Mouse (Mus musculus): ENCODE data around the gene Pcsk2. TPM values are rescaled to one million over a fixed set of nuclear protein-coding genes. Genes with fewer than 3 reads are reported as not detected.

Pcsk2 gene
- polyA plus RNA-seq (2014; fragmentation: Nextera tagmentation; extraction: Ambion mirVana), result 7.6 and 9.0 TPM in 2 replicates

DNA sequence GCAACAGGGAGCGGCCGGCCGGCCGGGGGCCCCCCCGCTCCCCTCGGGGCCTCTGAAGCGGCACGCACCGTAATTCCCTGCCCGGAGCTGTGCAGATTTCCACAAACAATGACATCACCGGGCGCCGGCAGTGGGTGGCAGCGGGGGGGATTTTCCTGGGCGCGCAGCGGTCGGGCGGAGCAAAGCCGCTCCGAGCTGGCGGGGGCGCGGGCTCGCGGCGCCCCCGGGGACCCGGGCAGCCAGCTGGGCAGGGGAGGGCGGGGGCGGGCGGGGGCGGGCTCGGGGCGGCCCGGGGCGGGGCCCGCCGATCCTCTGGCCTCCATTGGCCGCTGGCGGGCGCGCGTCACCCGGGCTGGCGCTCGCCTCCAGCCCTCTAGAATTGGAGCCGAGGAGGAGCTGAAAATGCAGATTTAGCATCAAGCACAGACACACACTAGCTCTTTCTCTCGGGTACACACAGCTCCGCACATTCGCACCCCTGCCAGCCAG lies at the start of gene Pcsk2:
Gene Pcsk2 (plus strand): TSS at position 399 of the 489 bp plus-strand sequence.
- Histone ChIP-seq H3K9ac (ENCODE audit: low read length) (peak within 1 kb of the TSS; percentile 72), H3K36me3 (ENCODE audit: control insufficient read depth, insufficient read depth, low read length) (no peaks in the 10 kb centered on the region)

GRCm38 (mm10) chr2:143500845-143501244 lies 45.1 kb upstream of the Pcsk2 start:
- Histone ChIP-seq H3K9me3 (ENCODE audit: control insufficient read depth, low read length) (no peaks in the 10 kb centered on the region), H3K27me3 (ENCODE audit: control insufficient read depth, insufficient read depth, low read length) (no peaks in the 10 kb centered on the region), H3K9ac (ENCODE audit: low read length) (no peak overlapping the region), H3K36me3 (ENCODE audit: control insufficient read depth, insufficient read depth, low read length) (no peaks in the 10 kb centered on the region), H3K27ac (ENCODE audit: low read depth, low read length) (no peak overlapping the region), H3K4me2 (no peak overlapping the region), H3K4me1 (ENCODE audit: control insufficient read depth, insufficient read depth, low read length) (peaks cover 7% of the 10 kb centered on the region; the same call in 1 of the 2 replicates), H3K4me3 (ENCODE audit: low read depth, low read length) (no peak overlapping the region)
- DNase-seq (ENCODE audit: low spot score, missing footprints) (no peak), ATAC-seq (ENCODE audit: low FRiP score) (no peak)
- 94% methylated on average over 9 of the region's 9 CpGs for WGBS

More for the DNA sequence above, at the start of gene Pcsk2:
- Histone ChIP-seq H3K4me3 (ENCODE audit: low read depth, low read length) (peak within 1 kb of the TSS; percentile 47), H3K27ac (ENCODE audit: low read depth, low read length) (peak within 1 kb of the TSS; percentile 82), H3K9me3 (ENCODE audit: control insufficient read depth, low read length) (no peaks in the 10 kb centered on the region), H3K4me1 (ENCODE audit: control insufficient read depth, insufficient read depth, low read length) (peaks cover 3% of the 10 kb centered on the region; the same call in 1 of the 2 replicates), H3K4me2 (peak within 1 kb of the TSS; percentile 77), H3K27me3 (ENCODE audit: control insufficient read depth, insufficient read depth, low read length) (peaks cover 21% of the 10 kb centered on the region)
- DNase-seq (ENCODE audit: low spot score, missing footprints), result peak; percentile 95
- ATAC-seq (ENCODE audit: low FRiP score), result peak; percentile 96
- 1% methylated on average over 21 of the region's 51 CpGs for WGBS

DNA sequence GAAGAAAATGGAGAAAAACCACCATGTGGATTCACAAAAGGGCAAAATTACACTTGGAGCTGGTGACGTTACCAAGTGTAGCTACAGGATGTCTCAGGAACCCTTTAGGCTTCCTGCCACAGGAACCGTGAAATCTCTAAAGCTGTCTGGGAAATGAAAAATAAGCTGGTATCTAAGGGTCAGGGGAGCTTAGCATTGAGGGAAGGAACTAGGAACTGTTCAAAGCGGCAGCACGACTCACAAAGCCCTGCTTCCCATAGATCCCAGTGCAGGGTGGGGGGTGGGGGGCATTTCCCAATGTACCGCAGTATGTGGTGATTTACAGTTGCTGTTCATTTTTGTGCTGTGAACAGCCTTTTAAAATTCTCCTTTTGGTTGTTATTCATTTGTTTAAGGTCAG lies 44.2 kb upstream of the Pcsk2 start:
- Histone ChIP-seq H3K4me2 (no peak overlapping the region), H3K27ac (ENCODE audit: low read depth, low read length) (no peak overlapping the region), H3K36me3 (ENCODE audit: control insufficient read depth, insufficient read depth, low read length) (no peaks in the 10 kb centered on the region), H3K9me3 (ENCODE audit: control insufficient read depth, low read length) (no peaks in the 10 kb centered on the region), H3K4me1 (ENCODE audit: control insufficient read depth, insufficient read depth, low read length) (peaks cover 7% of the 10 kb centered on the region; the same call in 1 of the 2 replicates), H3K27me3 (ENCODE audit: control insufficient read depth, insufficient read depth, low read length) (no peaks in the 10 kb centered on the region), H3K4me3 (ENCODE audit: low read depth, low read length) (no peak overlapping the region), H3K9ac (ENCODE audit: low read length) (no peak overlapping the region)
- no peak for DNase-seq (ENCODE audit: low spot score, missing footprints)
- WGBS, result 45% methylated on average over 5 of the region's 5 CpGs
- peak; percentile 69; the same call in 1 of the 2 replicates for ATAC-seq (ENCODE audit: low FRiP score)

- Histone ChIP-seq H3K4me1 (ENCODE audit: control insufficient read depth, insufficient read depth, low read length) (peaks cover 7% of the 10 kb centered on the region; the same call in 1 of the 2 replicates), H3K9ac (ENCODE audit: low read length) (no peak overlapping the region), H3K4me3 (ENCODE audit: low read depth, low read length) (no peak overlapping the region), H3K27me3 (ENCODE audit: control insufficient read depth, insufficient read depth, low read length) (no peaks in the 10 kb centered on the region), H3K27ac (ENCODE audit: low read depth, low read length) (no peak overlapping the region), H3K9me3 (ENCODE audit: control insufficient read depth, low read length) (no peaks in the 10 kb centered on the region), H3K36me3 (ENCODE audit: control insufficient read depth, insufficient read depth, low read length) (no peaks in the 10 kb centered on the region), H3K4me2 (no peak overlapping the region)
- ATAC-seq (ENCODE audit: low FRiP score) (peak; percentile 63), DNase-seq (ENCODE audit: low spot score, missing footprints) (no peak)
- 47% methylated on average over 3 of the region's 3 CpGs for WGBS
Observed at GRCm38 (mm10) chr2:143502203-143502602, 43.8 kb upstream of the Pcsk2 start.

DNA sequence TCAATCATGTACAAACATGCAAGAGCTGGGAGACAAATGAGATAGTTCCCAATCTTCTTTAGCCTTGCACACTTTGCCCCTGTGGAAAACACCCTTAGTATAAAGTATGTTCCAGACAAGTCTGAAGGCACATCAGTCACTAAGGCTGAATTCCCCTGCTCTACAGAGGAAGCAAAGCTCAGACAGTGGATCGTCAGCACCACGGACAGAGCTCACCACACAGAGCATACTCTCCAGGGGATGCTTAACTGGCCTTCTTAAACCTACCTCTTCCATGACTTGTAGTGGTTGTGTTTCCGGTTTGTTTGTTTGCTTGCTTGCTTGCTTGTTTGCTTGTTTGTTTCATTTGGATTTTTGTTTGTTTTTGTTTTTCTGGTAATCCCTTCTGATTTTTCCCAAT lies 9.5 kb upstream of the Pcsk2 start:
- no peaks in the 10 kb centered on the region for H3K4me1 ChIP-seq (ENCODE audit: control insufficient read depth, insufficient read depth, low read length)
- peak; percentile 86 for DNase-seq (ENCODE audit: low spot score, missing footprints)
- no peaks in the 10 kb centered on the region for H3K27me3 ChIP-seq (ENCODE audit: control insufficient read depth, insufficient read depth, low read length)
- no peak overlapping the region for H3K4me2 ChIP-seq
- 16% methylated on average over 3 of the region's 3 CpGs for WGBS
- H3K4me3 ChIP-seq (ENCODE audit: low read depth, low read length), result no peak overlapping the region
- no peaks in the 10 kb centered on the region for H3K36me3 ChIP-seq (ENCODE audit: control insufficient read depth, insufficient read depth, low read length)
- no peak overlapping the region for H3K9ac ChIP-seq (ENCODE audit: low read length)
- no peaks in the 10 kb centered on the region for H3K9me3 ChIP-seq (ENCODE audit: control insufficient read depth, low read length)
- no peak overlapping the region for H3K27ac ChIP-seq (ENCODE audit: low read depth, low read length)
- no peak for ATAC-seq (ENCODE audit: low FRiP score)

DNA sequence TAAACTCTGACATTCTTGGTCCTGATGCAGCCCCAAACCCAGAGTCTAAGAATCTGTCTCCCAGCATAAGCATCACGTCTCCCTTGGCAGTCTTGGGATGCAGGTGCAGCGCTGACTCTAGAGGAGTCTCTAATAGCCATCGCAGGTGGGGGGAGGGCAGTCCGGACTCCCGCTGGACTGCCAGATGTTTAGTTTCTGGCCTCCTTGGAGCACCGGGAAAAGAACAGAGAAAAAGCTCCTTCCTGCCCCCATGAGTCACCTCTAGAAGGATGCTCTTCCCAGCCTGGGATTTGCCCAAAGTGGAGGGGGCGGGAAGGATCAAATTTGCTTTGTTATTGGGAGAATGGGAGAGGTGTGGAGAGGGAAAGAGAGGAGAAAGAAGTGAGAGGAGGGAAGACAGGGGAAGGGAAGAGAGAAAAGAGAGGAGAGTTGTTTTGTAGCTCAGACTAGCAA lies 631 bp upstream of the Pcsk2 start:
- Histone ChIP-seq H3K27ac (ENCODE audit: low read depth, low read length) (peak overlapping the region; percentile 82), H3K4me3 (ENCODE audit: low read depth, low read length) (peak overlapping the region; percentile 47), H3K36me3 (ENCODE audit: control insufficient read depth, insufficient read depth, low read length) (no peaks in the 10 kb centered on the region), H3K4me1 (ENCODE audit: control insufficient read depth, insufficient read depth, low read length) (peaks cover 3% of the 10 kb centered on the region; the same call in 1 of the 2 replicates), H3K9ac (ENCODE audit: low read length) (peak overlapping the region; percentile 72), H3K27me3 (ENCODE audit: control insufficient read depth, insufficient read depth, low read length) (peaks cover 21% of the 10 kb centered on the region), H3K4me2 (peak overlapping the region; percentile 77), H3K9me3 (ENCODE audit: control insufficient read depth, low read length) (no peaks in the 10 kb centered on the region)
- peak; percentile 95 for DNase-seq (ENCODE audit: low spot score, missing footprints)
- peak; percentile 65 for ATAC-seq (ENCODE audit: low FRiP score)
- WGBS, result 0% methylated on average over 7 of the region's 7 CpGs

- Histone ChIP-seq H3K36me3 (ENCODE audit: control insufficient read depth, insufficient read depth, low read length) (no peaks in the 10 kb centered on the region), H3K4me2 (peak overlapping the region; percentile 77), H3K27ac (ENCODE audit: low read depth, low read length) (no peak overlapping the region), H3K4me1 (ENCODE audit: control insufficient read depth, insufficient read depth, low read length) (peaks cover 3% of the 10 kb centered on the region; the same call in 1 of the 2 replicates), H3K27me3 (ENCODE audit: control insufficient read depth, insufficient read depth, low read length) (peaks cover 21% of the 10 kb centered on the region), H3K9me3 (ENCODE audit: control insufficient read depth, low read length) (no peaks in the 10 kb centered on the region), H3K4me3 (ENCODE audit: low read depth, low read length) (peak overlapping the region; percentile 47), H3K9ac (ENCODE audit: low read length) (peak overlapping the region; percentile 72)
- WGBS, result under 1% methylated on average over 33 of the region's 33 CpGs
- DNase-seq (ENCODE audit: low spot score, missing footprints) (peak; percentile 94), ATAC-seq (ENCODE audit: low FRiP score) (no peak)
Observed at GRCm38 (mm10) chr2:143546412-143547211, 656 bp downstream of the Pcsk2 start.

DNA sequence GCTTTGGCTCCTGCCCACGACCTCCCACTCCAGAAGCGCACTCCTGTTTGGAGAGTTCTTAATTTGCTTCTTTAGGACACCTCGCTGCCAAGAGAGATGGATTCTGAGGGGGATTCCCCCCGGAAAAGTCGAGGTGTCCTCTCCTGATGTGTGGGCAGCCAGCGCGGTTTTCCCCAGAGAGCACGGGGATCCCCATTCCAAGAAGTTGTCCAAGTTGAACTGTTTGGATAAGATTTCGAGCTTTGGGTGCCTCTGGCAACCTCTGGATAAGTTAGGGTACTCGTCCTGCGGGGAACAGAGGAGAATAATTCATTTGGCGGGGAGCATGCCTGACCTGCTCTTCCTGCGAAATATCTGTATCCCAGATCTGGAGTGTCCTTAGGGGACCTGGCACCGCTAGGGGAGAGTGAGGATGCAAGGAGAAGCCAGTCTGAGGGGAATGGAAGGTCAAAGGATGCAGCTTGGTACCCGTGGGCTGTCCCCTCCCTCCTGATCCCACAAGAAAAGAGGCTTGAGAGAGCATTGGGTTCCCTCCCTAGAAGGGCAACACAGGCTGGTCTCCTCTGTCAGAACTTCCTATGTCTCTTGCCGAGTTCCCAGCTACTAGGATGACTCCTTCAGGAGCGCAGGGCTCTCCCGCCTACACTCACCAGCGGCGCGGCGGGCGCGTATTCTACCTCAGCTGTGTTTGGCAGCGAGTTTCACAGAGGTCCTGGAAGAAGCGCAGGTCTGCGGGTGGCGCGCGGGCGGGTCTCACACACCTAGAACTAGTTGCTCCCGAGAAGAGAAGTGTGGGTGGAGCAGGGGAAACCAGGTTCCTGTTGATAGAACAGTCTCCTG lies 1.5 kb downstream of the Pcsk2 start:
- Histone ChIP-seq H3K27me3 (ENCODE audit: control insufficient read depth, insufficient read depth, low read length) (peaks cover 21% of the 10 kb centered on the region), H3K4me2 (peak overlapping the region; percentile 77), H3K4me1 (ENCODE audit: control insufficient read depth, insufficient read depth, low read length) (peaks cover 3% of the 10 kb centered on the region; the same call in 1 of the 2 replicates), H3K4me3 (ENCODE audit: low read depth, low read length) (peak overlapping the region; percentile 47), H3K9ac (ENCODE audit: low read length) (0 out of 2 replicates have a peak overlapping the region, but pooled peaks have one; percentile 4), H3K27ac (ENCODE audit: low read depth, low read length) (no peak overlapping the region), H3K9me3 (ENCODE audit: control insufficient read depth, low read length) (no peaks in the 10 kb centered on the region), H3K36me3 (ENCODE audit: control insufficient read depth, insufficient read depth, low read length) (no peaks in the 10 kb centered on the region)
- WGBS, result 1% methylated on average over 32 of the region's 32 CpGs
- DNase-seq (ENCODE audit: low spot score, missing footprints) (peak; percentile 90), ATAC-seq (ENCODE audit: low FRiP score) (no peak)

All from midbrain, embryonic 11.5 days (tissue).